Mouse (Mus musculus) hindbrain, embryonic 11.5 days (tissue): ENCODE measurements around the gene Cpne5. TPM values are rescaled to one million over a fixed set of nuclear protein-coding genes. Genes with fewer than 3 reads are reported as not detected.

Experiments
- ATAC-seq: fragments of 200-750 bp; cut with Nextera tagmentation; 2 replicates; pipeline ENCODE4 v1.8.0; 2017; ENCODE audit warnings: mild to moderate bottlenecking, moderate TSS enrichment, moderate library complexity; ENCODE audit not compliant: low FRiP score
- DNase-seq: peaks from one replicate; pipeline ENCODE4 v3.0.0-alpha.2; 2015; ENCODE audit warnings: low spot score
- H3K27ac ChIP-seq: fragments of 300-500 bp; sonication (generic); 2 replicates; pipeline ENCODE4 v1.5.1; 2014; ENCODE audit warnings: mild to moderate bottlenecking, low read depth, low read length
- H3K27me3 ChIP-seq: fragments of 300-500 bp; sonication (generic); 2 replicates; pipeline ENCODE4 v1.6.1; 2014; ENCODE audit warnings: mild to moderate bottlenecking, low read length, moderate library complexity, mixed read lengths; ENCODE audit not compliant: control insufficient read depth, insufficient read depth
- H3K36me3 ChIP-seq: fragments of 300-500 bp; sonication (generic); 2 replicates; pipeline ENCODE4 v1.6.1; 2014; ENCODE audit warnings: mild to moderate bottlenecking, low read length, moderate library complexity, mixed read lengths; ENCODE audit not compliant: control insufficient read depth, insufficient read depth
- H3K4me1 ChIP-seq: fragments of 300-500 bp; sonication (generic); replicated peaks from 2 replicates; pipeline ENCODE4 v1.6.1; 2014; ENCODE audit warnings: low read length, mixed read lengths; ENCODE audit not compliant: control insufficient read depth, insufficient read depth
- H3K4me2 ChIP-seq: fragments of 300-500 bp; sonication (generic); replicated peaks from 2 replicates; pipeline ENCODE4 v1.6.1; 2014; ENCODE audit warnings: mild to moderate bottlenecking, low read depth, low read length
- H3K4me3 ChIP-seq: fragments of 300-500 bp; sonication (generic); 2 replicates; pipeline ENCODE4 v1.5.1; 2014; ENCODE audit warnings: low read depth, low read length
- H3K9ac ChIP-seq: fragments of 300-500 bp; sonication (generic); 2 replicates; pipeline ENCODE4 v1.6.1; 2014; ENCODE audit warnings: low read depth, low read length
- H3K9me3 ChIP-seq: fragments of 300-500 bp; sonication (generic); 2 replicates; pipeline ENCODE4 v1.6.1; 2016; ENCODE audit warnings: low read length; ENCODE audit not compliant: control insufficient read depth
- WGBS: fragments of 180-500 bp; shearing (Covaris S2); extraction: QIAGEN DNeasy Blood & Tissue Kit; methylation state at CpG from one replicate; pipeline ENCODE4 v1.1.7; 2014; 5-methylcytosine and 5-hydroxymethylcytosine counted together
- polyA plus RNA-seq: library from polyadenylated mRNA; unstranded; fragments of >200 nt; fragmentation: Nextera tagmentation; extraction: Ambion mirVana; gene quantifications from 2 replicates; pipeline ENCODE4 v1.2.1, GENCODE M21; 2014

Cpne5 gene
- polyA plus RNA-seq: 3.7 and 4.2 TPM in 2 replicates

DNA sequence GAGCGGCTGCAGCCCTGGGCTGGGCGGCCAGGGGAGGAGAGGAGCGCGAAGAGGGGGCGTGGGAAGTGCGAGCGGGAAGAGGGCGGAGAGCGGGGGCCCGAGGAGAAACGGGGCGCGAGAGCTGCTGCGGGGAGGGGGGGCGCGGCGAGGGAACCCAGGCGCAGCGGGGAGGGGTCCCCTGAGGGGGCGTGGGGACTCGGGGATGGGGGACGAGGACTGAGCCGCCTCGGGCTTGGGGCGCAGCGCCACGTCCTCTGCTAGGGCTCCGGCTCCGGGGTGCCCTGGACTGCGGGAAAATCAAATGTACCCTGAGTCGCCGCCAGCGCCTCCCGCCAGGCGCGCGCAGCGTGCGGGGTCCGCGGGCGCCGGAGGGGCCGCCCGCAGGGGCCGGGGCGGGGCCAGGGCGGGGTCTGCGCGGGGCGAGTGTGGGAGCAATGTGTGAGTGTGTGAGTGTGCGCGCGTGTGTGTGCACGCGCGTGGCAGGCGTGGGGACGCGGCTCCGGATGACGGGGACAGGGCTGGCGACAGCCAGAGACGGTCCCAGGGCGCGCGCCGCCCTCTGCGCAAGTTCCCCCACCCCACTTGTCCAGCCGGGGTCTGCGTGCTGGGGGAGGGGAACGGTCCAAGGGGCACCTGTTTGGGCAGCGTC lies at the start of gene Cpne5:
Gene Cpne5, minus strand, starts transcription at position 396 of the 649 bp plus-strand sequence.
- Histone ChIP-seq H3K9me3 (no peaks in the 10 kb centered on the region), H3K36me3 (no peaks in the 10 kb centered on the region), H3K9ac (peak within 1 kb of the TSS; percentile 57), H3K27ac (no peak within 1 kb of the TSS), H3K4me3 (peak within 1 kb of the TSS; percentile 58), H3K4me2 (peak within 1 kb of the TSS; percentile 100), H3K4me1 (peaks cover 9% of the 10 kb centered on the region), H3K27me3 (peaks cover 15% of the 10 kb centered on the region)
- DNase-seq (peak; percentile 47), ATAC-seq (peak; percentile 49)
- under 1% methylated on average over 37 of the region's 73 CpGs for WGBS

DNA sequence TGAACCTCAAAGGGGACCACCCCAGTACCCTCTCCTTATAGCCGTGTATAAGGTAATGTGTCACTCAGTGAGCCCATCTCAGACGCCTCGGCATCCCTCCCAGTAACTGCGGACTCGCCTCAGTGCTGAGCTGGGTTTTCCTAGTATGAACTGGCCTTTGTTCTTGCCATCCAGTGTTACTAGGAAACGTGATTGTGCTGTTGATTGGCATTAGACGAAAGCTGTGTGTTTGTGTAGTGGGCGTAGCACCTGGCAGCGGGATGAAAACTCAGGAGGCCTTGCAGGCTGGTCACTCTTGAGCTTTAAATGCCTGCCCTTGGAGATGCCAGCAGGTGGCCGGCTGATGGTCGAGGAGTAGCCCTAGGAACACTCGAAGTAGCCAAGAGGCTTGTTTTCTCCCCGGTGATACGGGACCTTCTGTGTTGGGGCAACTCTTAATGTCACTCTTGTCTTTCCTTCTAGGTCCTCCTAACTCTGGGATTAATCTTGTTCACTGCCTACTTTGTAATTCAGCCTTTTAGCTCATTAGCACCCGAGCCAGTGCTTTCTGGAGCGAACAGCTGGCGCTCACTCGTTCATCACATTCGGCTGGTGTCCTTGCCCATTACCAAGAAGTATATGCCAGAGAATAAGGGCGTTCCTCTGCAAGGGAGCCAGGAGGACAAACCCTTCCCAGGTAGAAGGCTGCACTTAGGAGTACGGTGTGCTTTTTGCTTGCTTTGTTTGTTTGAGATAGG lies 44.4 kb upstream of the Cpne5 start:
- Histone ChIP-seq H3K4me1 (no peaks in the 10 kb centered on the region), H3K36me3 (no peaks in the 10 kb centered on the region), H3K4me3 (no peak overlapping the region), H3K27ac (no peak overlapping the region), H3K27me3 (no peaks in the 10 kb centered on the region), H3K4me2 (no peak overlapping the region), H3K9me3 (no peaks in the 10 kb centered on the region), H3K9ac (peak overlapping the region; percentile 4; the same call in 1 of the 2 replicates)
- ATAC-seq (no peak), DNase-seq (no peak)
- whole genome bisulfite sequencing: 64% methylated on average over 21 of the region's 21 CpGs

DNA sequence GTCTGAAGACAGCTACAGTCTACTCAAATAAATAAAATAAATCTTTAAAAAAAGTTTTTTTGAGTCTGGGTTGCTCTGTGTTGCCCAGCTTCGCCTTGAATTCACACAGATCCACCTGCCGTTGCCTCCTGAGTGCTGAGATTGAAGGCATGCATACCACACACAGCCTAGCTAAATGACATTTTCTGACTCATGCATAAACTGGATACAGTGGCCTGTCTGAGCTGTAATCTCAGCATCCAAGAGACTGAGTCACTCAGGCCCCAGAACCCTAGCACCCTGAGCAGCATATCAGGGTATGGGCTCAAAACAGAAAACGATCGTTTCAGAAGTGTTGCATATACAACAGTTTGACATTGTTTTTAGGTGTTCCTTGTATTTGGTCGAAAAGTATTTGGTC lies 43.6 kb upstream of the Cpne5 start:
- Histone ChIP-seq H3K4me3 (no peak overlapping the region), H3K4me2 (no peak overlapping the region), H3K27me3 (no peaks in the 10 kb centered on the region), H3K9me3 (no peaks in the 10 kb centered on the region), H3K4me1 (no peaks in the 10 kb centered on the region), H3K9ac (no peak overlapping the region), H3K36me3 (no peaks in the 10 kb centered on the region), H3K27ac (no peak overlapping the region)
- ATAC-seq (no peak), DNase-seq (no peak)
- WGBS: 86% methylated on average over 5 of the region's 5 CpGs

DNA sequence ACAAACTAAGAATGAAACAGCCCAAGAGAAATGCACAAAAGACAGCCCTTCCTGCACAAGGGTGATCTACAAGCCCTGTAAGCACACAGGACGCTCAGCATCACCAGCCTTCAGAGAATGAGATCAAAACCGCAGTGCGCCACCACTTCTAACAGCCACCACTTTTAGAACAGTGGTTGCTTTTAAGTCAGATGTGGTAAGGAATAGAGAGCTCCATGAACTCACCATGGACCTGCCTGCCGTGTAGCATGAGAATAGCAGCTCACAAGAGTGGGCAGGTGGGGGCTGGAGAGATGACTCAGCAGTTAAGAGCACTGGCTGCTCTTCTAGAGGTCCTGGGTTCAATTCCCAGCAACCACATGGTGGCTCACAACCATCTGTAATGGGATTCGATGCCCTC lies 42.5 kb upstream of the Cpne5 start:
- Histone ChIP-seq H3K9me3 (no peaks in the 10 kb centered on the region), H3K9ac (no peak overlapping the region), H3K4me2 (no peak overlapping the region), H3K36me3 (no peaks in the 10 kb centered on the region), H3K27me3 (no peaks in the 10 kb centered on the region), H3K4me1 (no peaks in the 10 kb centered on the region), H3K27ac (no peak overlapping the region), H3K4me3 (no peak overlapping the region)
- ATAC-seq (no peak), DNase-seq (no peak)
- WGBS: 85% methylated on average over 5 of the region's 5 CpGs

DNA sequence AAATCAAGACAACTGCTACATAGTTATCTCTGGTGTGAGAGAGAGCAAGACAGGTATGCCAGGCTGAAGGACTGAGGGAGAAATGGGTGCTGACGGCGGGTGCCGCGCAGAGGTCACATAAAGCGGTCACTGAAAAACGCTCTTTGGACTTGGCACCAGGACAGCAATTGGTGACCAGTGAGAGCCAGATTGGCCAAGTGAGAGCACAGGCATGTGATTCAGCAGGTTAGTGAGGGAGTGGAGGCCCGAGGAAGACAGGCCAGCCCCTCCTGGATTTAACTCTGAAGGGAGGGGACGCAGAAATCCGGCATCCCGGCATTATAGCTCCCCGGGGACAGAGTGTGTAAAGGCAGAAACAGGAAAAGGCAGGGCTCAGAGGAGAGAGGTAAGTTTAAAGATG lies 35.9 kb upstream of the Cpne5 start:
- Histone ChIP-seq H3K4me2 (no peak overlapping the region), H3K4me3 (no peak overlapping the region), H3K4me1 (no peaks in the 10 kb centered on the region), H3K27me3 (no peaks in the 10 kb centered on the region), H3K36me3 (no peaks in the 10 kb centered on the region), H3K9me3 (no peaks in the 10 kb centered on the region), H3K9ac (no peak overlapping the region), H3K27ac (no peak overlapping the region)
- no peak for ATAC-seq
- 84% methylated on average over 11 of the region's 11 CpGs for WGBS
- DNase-seq: no peak

DNA sequence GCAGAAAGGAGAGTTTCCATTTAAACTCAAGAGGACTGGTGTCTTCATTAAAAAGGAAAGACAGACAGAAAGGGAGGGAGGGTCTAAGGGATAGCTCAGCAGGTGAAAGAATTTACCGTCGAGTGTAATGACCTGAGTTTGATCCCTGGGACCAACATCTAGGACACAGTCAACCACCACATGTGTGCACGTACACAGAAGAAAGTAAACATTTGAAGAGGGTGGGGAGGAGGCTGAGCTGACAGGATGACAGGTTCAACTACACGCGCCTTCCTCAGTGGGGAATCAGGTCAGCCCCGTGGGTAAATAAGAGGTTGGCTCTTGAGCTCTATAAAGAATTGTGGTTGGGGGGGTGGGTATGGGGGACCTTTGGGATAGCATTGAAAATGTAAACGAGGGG lies 35.2 kb upstream of the Cpne5 start:
- no peak overlapping the region for H3K4me3 ChIP-seq
- no peaks in the 10 kb centered on the region for H3K36me3 ChIP-seq
- no peak for ATAC-seq
- no peak for DNase-seq
- WGBS: 80% methylated on average over 7 of the region's 7 CpGs
- no peaks in the 10 kb centered on the region for H3K27me3 ChIP-seq
- no peak overlapping the region for H3K27ac ChIP-seq
- H3K4me2 ChIP-seq: no peak overlapping the region
- no peaks in the 10 kb centered on the region for H3K4me1 ChIP-seq
- H3K9ac ChIP-seq: no peak overlapping the region
- no peaks in the 10 kb centered on the region for H3K9me3 ChIP-seq

DNA sequence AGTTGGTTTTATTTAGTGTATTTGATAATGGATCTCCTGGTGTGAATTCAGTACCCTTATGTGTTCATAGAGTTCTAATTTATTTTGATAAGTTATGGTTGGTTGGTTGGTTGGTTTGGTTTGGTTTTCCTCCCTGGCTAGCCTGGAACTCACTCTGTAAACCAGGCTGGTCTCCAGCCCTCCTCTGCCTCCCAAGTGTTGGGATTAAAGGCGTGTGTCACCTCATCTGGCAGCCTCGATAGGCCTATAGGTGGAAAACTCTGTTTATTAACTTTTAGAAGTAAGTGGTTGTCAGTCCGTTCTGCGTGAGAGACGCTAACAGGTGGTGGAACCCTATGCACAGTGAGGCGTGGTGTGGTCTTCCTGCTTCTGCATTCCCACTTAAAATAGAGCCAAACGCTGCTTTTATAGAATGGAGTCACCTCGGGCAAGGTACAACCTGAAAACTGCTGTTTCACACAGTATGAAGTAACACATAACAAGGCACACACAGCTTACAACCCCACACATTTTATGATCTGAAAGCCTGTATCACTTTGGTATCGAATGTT lies 32.3 kb upstream of the Cpne5 start:
- H3K36me3 ChIP-seq: no peaks in the 10 kb centered on the region
- H3K4me2 ChIP-seq: no peak overlapping the region; the same call in 1 of the 2 replicates
- H3K27ac ChIP-seq: no peak overlapping the region
- no peak overlapping the region for H3K4me3 ChIP-seq
- H3K4me1 ChIP-seq: no peaks in the 10 kb centered on the region
- ATAC-seq (no peak), DNase-seq (no peak)
- H3K9ac ChIP-seq: no peak overlapping the region
- no peaks in the 10 kb centered on the region for H3K9me3 ChIP-seq
- WGBS: 92% methylated on average over 9 of the region's 9 CpGs
- H3K27me3 ChIP-seq: no peaks in the 10 kb centered on the region

DNA sequence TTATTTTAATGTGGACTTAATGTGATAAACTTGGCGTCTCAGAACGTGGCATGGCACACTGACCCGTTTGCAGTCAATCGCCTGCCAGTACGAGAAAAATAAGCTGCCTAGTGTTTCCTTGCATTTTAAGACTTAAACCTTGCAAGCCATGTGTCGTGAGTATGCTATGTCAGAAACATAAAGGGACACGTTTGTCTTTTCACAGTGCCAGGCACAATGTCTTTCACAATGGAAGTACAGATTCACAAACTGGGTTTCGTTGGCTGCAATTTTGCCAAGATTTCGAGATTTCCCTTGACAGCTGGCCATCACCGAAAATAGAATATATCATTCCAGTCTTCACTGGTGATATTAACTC lies 31.4 kb upstream of the Cpne5 start:
- peak overlapping the region; percentile 89 for H3K27ac ChIP-seq
- DNase-seq: no peak

More for the DNA sequence above, 31.4 kb upstream of the Cpne5 start:
- H3K27me3 ChIP-seq: no peaks in the 10 kb centered on the region
- H3K4me2 ChIP-seq: peak overlapping the region; percentile 75
- 0 out of 2 replicates have a peak, but pooled peaks cover 3% of the 10 kb centered on the region for H3K4me1 ChIP-seq
- ATAC-seq: no peak
- WGBS: 29% methylated on average over 10 of the region's 10 CpGs
- H3K4me3 ChIP-seq: peak overlapping the region; percentile 84
- peak overlapping the region; percentile 96 for H3K9ac ChIP-seq
- H3K36me3 ChIP-seq: no peaks in the 10 kb centered on the region
- H3K9me3 ChIP-seq: no peaks in the 10 kb centered on the region
